ENCODE assay signal across 8 mouse cellular contexts in the genomic region with DNA sequence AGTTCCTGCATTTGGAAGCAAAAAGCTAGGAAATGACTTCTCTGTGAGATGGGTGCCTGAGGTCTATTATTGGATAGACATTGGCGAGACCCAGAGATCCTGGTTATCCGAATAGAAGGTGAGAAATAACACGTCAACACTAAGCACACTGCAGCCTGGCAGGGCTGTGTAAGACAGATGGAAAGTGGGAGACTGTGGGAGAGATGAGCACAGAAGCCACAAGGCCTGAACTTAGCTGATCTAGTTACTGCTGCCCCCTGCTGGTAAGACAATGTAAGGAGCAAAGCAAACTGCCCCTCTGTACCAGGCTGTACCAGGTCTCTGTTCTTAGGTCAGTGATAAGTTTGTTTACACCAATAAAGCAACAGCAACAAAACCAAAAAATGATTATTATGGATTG. TPM values are rescaled to one million over a fixed set of nuclear protein-coding genes. Genes with fewer than 3 reads are reported as not detected.
DNase-seq lines count a peak whose midpoint lies in the region; ATAC-seq and TF ChIP-seq lines count a peak whose summit lies in the region.

No protein-coding gene starts in this region.

- DNase-seq in adipocyte (ENCODE audit: low spot score): peak; percentile 71
- DNase-seq in cerebellum, postnatal 25 days: peak; percentile 75 to 90
- peak; percentile 49 to 74 for DNase-seq in frontal cortex, postnatal 25 days (ENCODE audit: low spot score in 2 of 2)
- DNase-seq in left cerebral cortex, adult 2 months (ENCODE audit: extremely low spot score in 1 of 2, low spot score in 2 of 2): peak; percentile 76 to 85
- DNase-seq in right cerebral cortex, postnatal 10 days (ENCODE audit: low spot score in 2 of 2): peak; percentile 88
- DNase-seq in urinary bladder, postnatal 36 days (ENCODE audit: low spot score in 2 of 2): peak; percentile 43 to 59

- peak; percentile 90 for TF ChIP-seq CTCF in left cerebral cortex, adult 2 months (IDR thresholded peaks at IDR 0.05)

- no peak overlapping the region for H3K4me3 ChIP-seq in left cerebral cortex, adult 2 months

- peak; percentile 96 for ATAC-seq in inflammation-experienced regulatory T-cells, adult 6 months
- peak; percentile 97 for ATAC-seq in megakaryocyte, adult 5-6 weeks (ENCODE audit: poor library complexity, severe bottlenecking)

- intact Hi-C loops in left cerebral cortex, adult 2 months (cut with DNase I): loop anchor here (1.0 to 2.0 kb wide), 4 partner anchors 117 to 162 kb away; no protein-coding TSS in a partner anchor

- peak overlapping the region; percentile 66; the same call in 1 of the 2 replicates for H3K27ac ChIP-seq in left cerebral cortex, adult 2 months

RNA-seq across cellular contexts. Expression of gene Med7, which starts 5.6 kb away (rescaled TPM):
- 10 to 100 TPM; 35.9 to 39.6 (median 37.9) TPM for polyA plus RNA-seq in inflammation-experienced regulatory T-cells, adult 6 months (2017; shearing (Covaris generic))
- 10 to 100 TPM; 32.9 to 34.2 TPM for total RNA-seq in left cerebral cortex, adult 2 months (2021)
- 41.7 and 43.7 TPM in 2 replicates for total RNA-seq in megakaryocyte, adult 5-6 weeks (2015)
- 17.6 and 20.6 TPM in 2 replicates for total RNA-seq in megakaryocyte, adult 5-6 weeks (2017)

RNA-seq across cellular contexts. Expression of gene Havcr2, which starts 23.6 kb away (rescaled TPM):
- 10 to 100 TPM in 1 of 3 experiments, 1 to 10 TPM in 2; 1.6 to 47.0 (median 2.3) TPM for polyA plus RNA-seq in inflammation-experienced regulatory T-cells, adult 6 months (2017; shearing (Covaris generic))
- 1 to 10 TPM; 2.1 to 2.2 TPM for total RNA-seq in left cerebral cortex, adult 2 months (2021)
- total RNA-seq in megakaryocyte, adult 5-6 weeks (2015): 2.8 and 2.9 TPM in 2 replicates
- 3.3 and 3.9 TPM in 2 replicates for total RNA-seq in megakaryocyte, adult 5-6 weeks (2017)

RNA-seq across cellular contexts. Expression of gene Fam71b, which starts 34.8 kb away (rescaled TPM):
- polyA plus RNA-seq in inflammation-experienced regulatory T-cells, adult 6 months (2017; shearing (Covaris generic)): under 1 TPM in 1 of 3 experiments, not detected in 2; 0.69 TPM
- total RNA-seq in left cerebral cortex, adult 2 months (2021): not detected
- 0.68 TPM in 1 of 2 replicates, not detected in the other for total RNA-seq in megakaryocyte, adult 5-6 weeks (2015)
- 0.33 and 1.7 TPM in 2 replicates for total RNA-seq in megakaryocyte, adult 5-6 weeks (2017)

RNA-seq across cellular contexts. Expression of gene Itk, which starts 41.8 kb away (rescaled TPM):
- 100 to 1,000 TPM in 2 of 3 experiments, 10 to 100 TPM in 1; 82.4 to 182 (median 158) TPM for polyA plus RNA-seq in inflammation-experienced regulatory T-cells, adult 6 months (2017; shearing (Covaris generic))
- total RNA-seq in left cerebral cortex, adult 2 months (2021): under 1 TPM; 0.16 to 0.23 TPM
- 4.4 and 5.5 TPM in 2 replicates for total RNA-seq in megakaryocyte, adult 5-6 weeks (2015)
- 3.7 and 4.6 TPM in 2 replicates for total RNA-seq in megakaryocyte, adult 5-6 weeks (2017)
